Mouse (Mus musculus) megakaryocyte, embryonic 14.5 days (primary cell): Measurements from ENCODE around the gene Sdr39u1.

Source experiments
- FLI1 ChIP-seq: IDR thresholded peaks from 2 replicates; pipeline ENCODE4 v1.6.1; 2012; ENCODE audit warnings: low read length, inconsistent platforms, mixed read lengths
- GATA1 ChIP-seq: IDR thresholded peaks from 3 replicates; pipeline ENCODE4 v1.6.1; 2012; ENCODE audit warnings: mixed read lengths, low read length, inconsistent platforms, borderline replicate concordance

DNA sequence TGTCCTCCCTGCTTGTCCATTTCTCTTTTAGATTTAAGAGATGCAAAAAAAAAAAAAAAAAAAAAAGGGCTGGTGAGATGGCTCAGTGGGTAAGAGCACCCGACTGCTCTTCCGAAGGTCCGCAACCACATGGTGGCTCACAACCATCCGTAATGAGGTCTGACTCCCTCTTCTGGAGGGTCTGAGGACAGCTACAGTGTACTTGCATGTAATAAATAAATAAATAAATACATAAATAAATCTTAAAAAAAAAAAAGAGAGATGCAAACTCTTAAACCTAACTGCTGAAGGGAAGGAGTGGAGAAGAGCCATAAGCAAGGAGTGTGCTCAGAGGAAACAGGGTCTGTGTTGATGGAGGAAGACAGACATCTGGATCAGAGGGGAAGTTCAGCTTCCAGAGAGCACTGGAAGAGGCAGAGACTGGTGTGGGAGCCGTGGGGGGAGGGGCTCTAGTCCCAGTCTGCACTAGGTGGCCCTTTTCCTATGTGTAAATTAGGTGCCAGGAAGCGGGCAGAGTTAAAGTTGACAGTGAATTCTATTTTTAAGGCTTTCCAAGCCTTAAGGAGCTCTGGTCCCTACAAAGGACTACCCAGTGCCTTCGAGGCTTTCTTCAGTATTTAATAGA lies 21.7 kb downstream of the Sdr39u1 start:
- TF ChIP-seq GATA1 (no peak), FLI1 (no peak)
